In the genomic region with DNA sequence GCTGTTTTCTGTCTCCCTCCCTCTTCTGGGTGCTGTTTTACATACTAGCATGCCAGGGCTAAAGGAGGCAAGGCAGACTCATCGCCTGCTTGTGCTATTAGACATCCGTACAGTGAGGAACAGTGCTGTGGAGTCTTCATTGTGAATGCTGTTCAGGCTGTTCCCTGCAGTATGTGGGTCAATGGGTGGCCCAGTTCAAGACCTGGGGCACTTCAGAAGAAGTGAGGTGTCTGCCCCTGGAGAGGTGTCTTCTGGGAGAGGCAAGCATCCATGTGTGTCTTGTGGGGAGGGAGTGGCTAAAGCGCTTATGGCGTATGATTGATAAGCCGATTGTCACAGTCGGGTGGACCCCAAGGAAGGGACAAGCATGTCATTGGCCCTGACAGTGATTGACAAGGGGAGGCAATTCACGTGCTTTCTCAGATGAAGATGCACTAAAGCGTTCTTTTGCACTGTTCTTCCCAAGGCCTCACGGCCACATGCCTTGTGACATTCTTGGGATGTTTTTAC, we compare ENCODE assay signal across 10 mouse cellular contexts.
DNase-seq lines count a peak whose midpoint lies in the region; ATAC-seq and TF ChIP-seq lines count a peak whose summit lies in the region.
"Had no signal": no experiment of that assay in that cellular context is flagged by ENCODE, and none has a peak within 500 bp of the region (broad histone marks: within the 10 kb centered on the region; RNA-seq: fewer than 3 reads in every experiment).

No protein-coding gene starts in this region.

- peak overlapping the region; percentile 10; the same call in 1 of the 2 replicates for H3K4me2 ChIP-seq in heart, embryonic 11.5 days
- 0 out of 2 replicates have a peak overlapping the region, but pooled peaks have one; percentile 19 for H3K4me2 ChIP-seq in lung, embryonic 14.5 days
- no peak overlapping the region for H3K4me2 ChIP-seq in intestine, embryonic 16.5 days (ENCODE audit: low read depth, low read length)

- DNase-seq in heart, postnatal 36 days = no peak
- DNase-seq in lung, embryonic 14.5 days = no peak
- no peak for DNase-seq in lung, postnatal 10 days
- peak; percentile 57 for DNase-seq in retina, adult 2 months (ENCODE audit: low read depth, low spot score)
- DNase-seq in cerebellum, postnatal 10 days = no peak
- DNase-seq in gastrocnemius, adult 18-20 months (ENCODE audit: low spot score) = no peak
- DNase-seq: thymus, postnatal 25 days had no signal

- no peak overlapping the region for H3K4me3 ChIP-seq in heart, embryonic 11.5 days (ENCODE audit: low read depth, low read length)
- H3K4me3 ChIP-seq in lung, embryonic 14.5 days (ENCODE audit: low read depth, low read length) = no peak overlapping the region
- H3K4me3 ChIP-seq in intestine, embryonic 16.5 days (ENCODE audit: low read length) = no peak overlapping the region
- H3K4me3 ChIP-seq: limb, embryonic 15.5 days had no signal

- ATAC-seq in heart, embryonic 11.5 days (replicated peaks; ENCODE audit: insufficient number of reproducible peaks, low FRiP score, low TSS enrichment) = no peak
- ATAC-seq in lung, embryonic 14.5 days (ENCODE audit: insufficient read depth) = no peak
- ATAC-seq in intestine, embryonic 16.5 days = no peak

- no peak for TF ChIP-seq CTCF in lung, embryonic 14.5 days (IDR thresholded peaks at IDR 0.05; ENCODE audit: low read depth)

- H3K4me1 ChIP-seq in heart, embryonic 11.5 days (ENCODE audit: control insufficient read depth, insufficient read depth, low read length) = peaks cover 62% of the 10 kb centered on the region
- H3K4me1 ChIP-seq in lung, embryonic 14.5 days (ENCODE audit: insufficient read depth) = peaks cover 49% of the 10 kb centered on the region
- peaks cover 53% of the 10 kb centered on the region for H3K4me1 ChIP-seq in intestine, embryonic 16.5 days (ENCODE audit: control insufficient read depth, insufficient read depth, low read length)

- no peaks in the 10 kb centered on the region for H3K9me3 ChIP-seq in heart, embryonic 11.5 days (replicated peaks; ENCODE audit: control insufficient read depth, low read length)
- no peaks in the 10 kb centered on the region for H3K9me3 ChIP-seq in lung, embryonic 14.5 days (ENCODE audit: low read depth, low read length)
- H3K9me3 ChIP-seq in intestine, embryonic 16.5 days (ENCODE audit: control insufficient read depth, low read length) = no peaks in the 10 kb centered on the region
- H3K9me3 ChIP-seq: limb, embryonic 15.5 days had no signal

- H3K27ac ChIP-seq in heart, embryonic 11.5 days (ENCODE audit: low read depth, low read length) = no peak overlapping the region
- H3K27ac ChIP-seq in lung, embryonic 14.5 days (ENCODE audit: low read depth) = peak overlapping the region; percentile 71
- peak overlapping the region; percentile 35; the same call in 1 of the 2 replicates for H3K27ac ChIP-seq in intestine, embryonic 16.5 days (ENCODE audit: low read length)

- intact Hi-C loops in heart, postnatal 36 days (cut with DNase I) = loop anchor here (5.0 kb wide), 2 partner anchors 62 to 73 kb away; no protein-coding TSS in a partner anchor

- no peak overlapping the region for H3K9ac ChIP-seq in heart, embryonic 11.5 days (ENCODE audit: low read depth, low read length)
- H3K9ac ChIP-seq in lung, embryonic 14.5 days = no peak overlapping the region
- H3K9ac ChIP-seq in intestine, embryonic 16.5 days (ENCODE audit: low read depth, low read length) = no peak overlapping the region
- H3K9ac ChIP-seq: limb, embryonic 15.5 days had no signal

- no peaks in the 10 kb centered on the region for H3K27me3 ChIP-seq in heart, embryonic 11.5 days (ENCODE audit: control insufficient read depth, insufficient read depth, low read length)
- no peaks in the 10 kb centered on the region for H3K27me3 ChIP-seq in lung, embryonic 14.5 days (ENCODE audit: insufficient read depth, low read length)
- H3K27me3 ChIP-seq in intestine, embryonic 16.5 days (replicated peaks; ENCODE audit: control insufficient read depth, insufficient read depth, low read length) = no peaks in the 10 kb centered on the region
- H3K27me3 ChIP-seq: limb, embryonic 15.5 days had no signal

- no peaks in the 10 kb centered on the region for H3K36me3 ChIP-seq in heart, embryonic 11.5 days (ENCODE audit: control insufficient read depth, insufficient read depth, low read length)
- 0 out of 2 replicates have a peak, but pooled peaks cover 6% of the 10 kb centered on the region for H3K36me3 ChIP-seq in lung, embryonic 14.5 days (ENCODE audit: insufficient read depth)
- H3K36me3 ChIP-seq in intestine, embryonic 16.5 days (ENCODE audit: control insufficient read depth, insufficient read depth, low read length) = no peaks in the 10 kb centered on the region
- H3K36me3 ChIP-seq: limb, embryonic 15.5 days had no signal

- WGBS in heart, embryonic 11.5 days (ENCODE audit: insufficient replicate concordance) = 57% methylated on average over 9 of the region's 9 CpGs
- 52% methylated on average over 9 of the region's 9 CpGs for WGBS in lung, embryonic 14.5 days
- 54% methylated on average over 9 of the region's 9 CpGs for WGBS in intestine, embryonic 16.5 days
